Mouse (Mus musculus): ENCODE data around the gene Gm340. TPM values are rescaled to one million over a fixed set of nuclear protein-coding genes. Genes with fewer than 3 reads are reported as not detected.

The Gm340 gene
- polyA plus RNA-seq (2016; fragmentation: Nextera tagmentation; extraction: Ambion mirVana): 4.0 and 4.2 TPM in 2 replicates

DNA sequence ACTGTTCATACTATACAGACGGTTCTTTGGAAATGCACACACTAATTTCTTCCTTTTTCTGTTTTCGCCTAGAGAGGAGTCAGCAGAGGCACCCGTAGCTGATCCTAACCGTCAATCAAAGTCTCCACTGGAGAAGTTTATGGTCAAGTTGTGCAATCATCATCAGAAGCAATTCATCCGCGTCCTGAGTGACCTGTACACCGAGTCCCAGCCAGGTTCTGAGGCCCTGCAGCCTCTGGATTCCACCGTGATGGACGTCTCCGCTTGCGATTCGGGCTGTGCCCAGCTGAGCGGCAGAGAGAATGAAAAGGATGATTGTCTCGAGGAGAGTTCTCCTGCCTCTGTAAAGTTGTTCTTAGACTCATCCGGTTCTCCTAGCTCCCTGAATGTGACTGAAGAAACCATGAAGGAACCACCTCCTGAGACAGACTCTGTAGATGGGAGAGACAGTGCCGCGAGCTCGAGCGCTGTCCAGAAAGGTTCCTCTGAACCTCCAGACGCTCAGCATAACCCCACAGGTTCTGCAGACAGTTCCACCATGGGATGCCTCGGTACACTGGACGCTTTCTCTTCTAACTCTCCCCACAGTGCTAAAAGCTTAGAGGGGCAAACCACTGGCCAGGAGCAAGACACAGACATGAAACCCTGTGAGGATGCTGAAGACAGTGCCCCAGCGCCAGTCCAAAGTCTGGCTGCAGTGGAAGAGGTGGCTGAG is at the start of gene Gm340:
TSS of gene Gm340 (plus strand) at position 665 of the 715 bp plus-strand sequence.
- H3K36me3 ChIP-seq: peaks cover 51% of the 10 kb centered on the region
- 95% methylated on average over 23 of the region's 23 CpGs for WGBS
- no peak within 1 kb of the TSS for H3K4me2 ChIP-seq (replicated peaks)
- no peak within 1 kb of the TSS for H3K27ac ChIP-seq (replicated peaks)
- no peaks in the 10 kb centered on the region for H3K9me3 ChIP-seq
- ATAC-seq (ENCODE audit: low FRiP score, low read depth): no peak
- H3K4me3 ChIP-seq: no peak within 1 kb of the TSS
- H3K4me1 ChIP-seq: no peaks in the 10 kb centered on the region
- H3K9ac ChIP-seq (replicated peaks): no peak within 1 kb of the TSS
- no peaks in the 10 kb centered on the region for H3K27me3 ChIP-seq

- Histone ChIP-seq H3K27ac (replicated peaks) (no peak overlapping the region), H3K9me3 (no peaks in the 10 kb centered on the region), H3K4me3 (no peak overlapping the region), H3K4me2 (replicated peaks) (no peak overlapping the region), H3K4me1 (no peaks in the 10 kb centered on the region), H3K9ac (replicated peaks) (no peak overlapping the region), H3K36me3 (no peaks in the 10 kb centered on the region), H3K27me3 (no peaks in the 10 kb centered on the region)
- WGBS: 93% methylated on average over 3 of the region's 3 CpGs
- ATAC-seq (ENCODE audit: low FRiP score, low read depth): no peak
Observed at GRCm38 (mm10) chr19:41534021-41534420, 48.1 kb upstream of the Gm340 start.

DNA sequence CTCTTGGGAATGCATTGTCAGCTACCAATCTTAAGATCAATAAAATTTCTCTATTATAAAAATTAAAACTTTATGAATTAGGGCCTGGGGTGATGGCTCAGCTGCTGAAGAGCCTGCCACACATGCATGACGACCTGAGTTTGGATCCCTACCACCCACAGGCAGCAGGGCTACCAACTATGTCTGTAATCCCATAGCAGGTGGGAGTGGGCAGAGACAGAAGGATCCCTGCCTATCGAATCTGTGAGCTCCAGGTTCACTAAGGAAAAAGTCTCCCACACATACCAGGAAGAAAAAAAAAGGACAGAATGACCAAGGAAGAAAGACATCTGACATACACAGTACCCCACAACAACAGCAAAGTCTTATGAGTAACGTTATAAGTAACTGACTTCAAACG is 25.2 kb upstream of the Gm340 start:
- Histone ChIP-seq H3K9ac (replicated peaks) (no peak overlapping the region), H3K4me2 (replicated peaks) (no peak overlapping the region), H3K27me3 (no peaks in the 10 kb centered on the region), H3K36me3 (peaks cover 32% of the 10 kb centered on the region), H3K4me1 (no peaks in the 10 kb centered on the region), H3K27ac (replicated peaks) (no peak overlapping the region), H3K9me3 (no peaks in the 10 kb centered on the region), H3K4me3 (no peak overlapping the region)
- ATAC-seq (ENCODE audit: low FRiP score, low read depth): no peak
- WGBS: 76% methylated on average over 4 of the region's 4 CpGs

- no peak overlapping the region for H3K27ac ChIP-seq (replicated peaks)
- H3K36me3 ChIP-seq: peaks cover 30% of the 10 kb centered on the region
- H3K4me2 ChIP-seq (replicated peaks): no peak overlapping the region
- H3K9ac ChIP-seq (replicated peaks): no peak overlapping the region
- no peak overlapping the region for H3K4me3 ChIP-seq
- no peaks in the 10 kb centered on the region for H3K27me3 ChIP-seq
- no peaks in the 10 kb centered on the region for H3K9me3 ChIP-seq
- H3K4me1 ChIP-seq: no peaks in the 10 kb centered on the region
- WGBS: 87% methylated on average over 4 of the region's 4 CpGs
- no peak for ATAC-seq (ENCODE audit: low FRiP score, low read depth)
Observed at GRCm38 (mm10) chr19:41557491-41557890, 24.7 kb upstream of the Gm340 start.

- no peaks in the 10 kb centered on the region for H3K9me3 ChIP-seq
- no peak overlapping the region for H3K4me2 ChIP-seq (replicated peaks)
- H3K4me1 ChIP-seq: no peaks in the 10 kb centered on the region
- H3K4me3 ChIP-seq: no peak overlapping the region
- no peak overlapping the region for H3K9ac ChIP-seq (replicated peaks)
- H3K27ac ChIP-seq (replicated peaks): no peak overlapping the region
- peaks cover 26% of the 10 kb centered on the region for H3K36me3 ChIP-seq
- ATAC-seq (ENCODE audit: low FRiP score, low read depth): no peak
- no peaks in the 10 kb centered on the region for H3K27me3 ChIP-seq
- 80% methylated on average over 9 of the region's 9 CpGs for WGBS
Observed at GRCm38 (mm10) chr19:41558891-41559486, 23.2 kb upstream of the Gm340 start.

DNA sequence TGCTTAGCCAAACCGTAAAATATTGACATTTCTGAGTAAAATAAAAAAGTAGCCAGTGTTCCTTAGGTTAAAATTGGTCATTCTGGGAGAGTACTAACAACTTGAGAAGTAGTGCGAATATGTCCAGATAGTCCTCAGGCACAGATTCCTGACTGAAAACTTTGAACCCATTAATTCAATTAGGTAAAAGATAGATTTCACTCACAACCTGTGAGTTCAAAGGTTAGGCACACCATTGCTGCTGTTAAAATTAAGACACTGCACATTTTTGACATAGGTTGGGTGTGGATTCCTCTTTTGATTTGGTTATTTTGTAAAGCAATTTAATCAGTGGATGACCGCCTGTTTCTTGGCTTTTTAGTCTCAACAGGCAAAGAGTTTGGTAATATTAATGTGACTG is 21.3 kb upstream of the Gm340 start:
- no peaks in the 10 kb centered on the region for H3K9me3 ChIP-seq
- H3K9ac ChIP-seq (replicated peaks): no peak overlapping the region
- no peak for ATAC-seq (ENCODE audit: low FRiP score, low read depth)
- H3K4me1 ChIP-seq: no peaks in the 10 kb centered on the region
- 93% methylated on average over 3 of the region's 3 CpGs for WGBS
- peaks cover 21% of the 10 kb centered on the region for H3K36me3 ChIP-seq
- H3K27me3 ChIP-seq: no peaks in the 10 kb centered on the region
- H3K27ac ChIP-seq (replicated peaks): no peak overlapping the region
- H3K4me3 ChIP-seq: no peak overlapping the region
- H3K4me2 ChIP-seq (replicated peaks): no peak overlapping the region

DNA sequence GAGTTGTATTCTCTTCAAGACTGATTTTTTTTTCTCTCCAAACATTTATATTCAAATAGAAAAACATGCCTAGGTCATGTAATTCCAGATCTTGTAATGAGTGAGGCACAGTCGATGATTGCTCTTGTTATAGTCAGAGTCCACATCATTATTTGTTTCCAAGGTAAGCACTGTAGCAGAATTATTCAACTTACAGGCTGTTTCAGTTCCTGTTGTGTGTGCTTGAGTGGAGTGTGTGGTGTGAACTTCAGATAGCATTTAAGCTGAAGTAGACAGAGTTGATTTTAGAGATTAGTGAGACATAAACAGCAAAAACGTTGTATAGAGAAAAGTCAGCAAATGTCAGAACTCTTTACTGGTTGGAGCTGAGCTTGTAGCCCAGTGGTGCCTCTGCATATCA is 13.4 kb upstream of the Gm340 start:
- H3K4me1 ChIP-seq: peaks cover 3% of the 10 kb centered on the region; the same call in 1 of the 2 replicates

GRCm38 (mm10) chr19:41573700-41574099 is 8.5 kb upstream of the Gm340 start:
- H3K4me1 ChIP-seq: peaks cover 3% of the 10 kb centered on the region; the same call in 1 of the 2 replicates
- H3K9me3 ChIP-seq: no peaks in the 10 kb centered on the region
- H3K36me3 ChIP-seq: no peaks in the 10 kb centered on the region
- H3K27ac ChIP-seq (replicated peaks): no peak overlapping the region
- no peaks in the 10 kb centered on the region for H3K27me3 ChIP-seq
- H3K9ac ChIP-seq (replicated peaks): no peak overlapping the region
- no peak for ATAC-seq (ENCODE audit: low FRiP score, low read depth)
- H3K4me3 ChIP-seq: no peak overlapping the region
- no peak overlapping the region for H3K4me2 ChIP-seq (replicated peaks)
- 95% methylated on average over 2 of the region's 2 CpGs for WGBS

More for the DNA sequence above, 13.4 kb upstream of the Gm340 start:
- ATAC-seq (ENCODE audit: low FRiP score, low read depth): no peak
- H3K4me2 ChIP-seq (replicated peaks): no peak overlapping the region
- no peak overlapping the region for H3K4me3 ChIP-seq
- H3K9me3 ChIP-seq: no peaks in the 10 kb centered on the region
- 77% methylated on average over 2 of the region's 2 CpGs for WGBS
- no peaks in the 10 kb centered on the region for H3K27me3 ChIP-seq
- no peak overlapping the region for H3K27ac ChIP-seq (replicated peaks)
- H3K9ac ChIP-seq (replicated peaks): no peak overlapping the region
- H3K36me3 ChIP-seq: no peaks in the 10 kb centered on the region

GRCm38 (mm10) chr19:41577576-41577975 is 4.6 kb upstream of the Gm340 start:
- Histone ChIP-seq H3K9me3 (no peaks in the 10 kb centered on the region), H3K9ac (replicated peaks) (no peak overlapping the region), H3K36me3 (peaks cover 10% of the 10 kb centered on the region), H3K4me3 (no peak overlapping the region), H3K27ac (replicated peaks) (no peak overlapping the region), H3K4me2 (replicated peaks) (no peak overlapping the region), H3K27me3 (no peaks in the 10 kb centered on the region), H3K4me1 (peaks cover 2% of the 10 kb centered on the region; the same call in 1 of the 2 replicates)
- no peak for ATAC-seq (ENCODE audit: low FRiP score, low read depth)

DNA sequence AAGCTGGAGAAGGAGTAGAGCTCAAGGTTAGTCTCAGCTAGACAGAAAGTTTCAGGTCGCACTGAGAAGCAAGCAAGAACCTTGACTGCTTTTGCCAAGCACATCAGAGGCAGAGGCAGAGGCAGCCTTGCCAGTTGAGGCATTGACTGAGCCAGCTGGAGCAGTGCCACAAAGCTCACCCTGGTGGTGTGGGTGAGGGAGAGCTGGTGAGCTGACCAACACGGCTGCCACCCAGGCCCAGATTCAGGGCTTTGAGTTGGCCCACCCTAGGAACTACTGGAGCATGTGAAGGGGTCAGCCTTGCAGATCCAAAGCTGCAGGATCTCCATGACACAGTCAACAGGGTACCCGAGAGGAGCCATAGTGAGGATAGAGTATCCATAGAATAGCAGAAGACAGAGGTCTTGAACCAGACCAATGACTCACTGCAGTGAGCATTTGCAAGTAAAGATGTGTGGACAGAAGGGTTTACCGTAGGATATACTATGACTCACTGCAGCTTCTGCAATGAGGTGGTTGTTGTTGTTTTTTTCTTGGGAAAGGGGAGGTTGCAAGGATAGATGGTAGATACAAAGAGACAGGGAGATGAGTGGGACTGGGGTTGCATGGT is 2.8 kb upstream of the Gm340 start:
- no peak overlapping the region for H3K4me2 ChIP-seq (replicated peaks)
- ATAC-seq (ENCODE audit: low FRiP score, low read depth): no peak
- WGBS: 92% methylated on average over 4 of the region's 4 CpGs
- no peaks in the 10 kb centered on the region for H3K9me3 ChIP-seq
- no peak overlapping the region for H3K4me3 ChIP-seq
- no peak overlapping the region for H3K27ac ChIP-seq (replicated peaks)
- H3K9ac ChIP-seq (replicated peaks): no peak overlapping the region
- H3K4me1 ChIP-seq: no peaks in the 10 kb centered on the region
- H3K27me3 ChIP-seq: no peaks in the 10 kb centered on the region
- H3K36me3 ChIP-seq: peaks cover 28% of the 10 kb centered on the region

DNA sequence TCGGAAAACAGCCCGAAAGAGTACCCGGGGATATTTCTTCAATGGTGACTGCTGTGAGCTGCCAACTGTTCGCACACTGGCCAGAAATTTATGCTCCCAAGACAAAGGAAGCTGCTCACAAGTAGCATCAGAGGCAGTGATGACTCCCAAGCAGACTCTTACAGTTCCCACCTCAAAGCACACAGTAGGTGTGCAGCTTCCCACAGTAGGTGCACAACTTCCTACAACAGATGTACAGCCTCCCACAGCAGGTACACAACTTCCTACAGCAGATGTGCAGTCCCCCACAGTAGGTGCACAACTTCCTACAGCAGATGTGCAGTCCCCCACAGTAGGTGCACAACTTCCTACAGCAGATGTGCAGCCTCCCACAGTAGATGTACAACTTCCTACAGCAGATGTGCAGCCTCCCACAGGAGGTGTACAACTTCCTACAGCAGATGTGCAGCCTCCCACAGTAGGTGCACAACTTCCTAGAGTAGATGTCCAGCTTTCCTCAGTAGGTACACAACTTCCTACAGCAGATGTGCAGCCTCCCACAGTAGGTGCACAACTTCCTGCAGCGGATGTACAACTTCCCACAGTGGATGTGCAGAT is 846 bp downstream of the Gm340 start:
- Histone ChIP-seq H3K27ac (replicated peaks) (no peak overlapping the region), H3K4me2 (replicated peaks) (no peak overlapping the region), H3K9ac (replicated peaks) (no peak overlapping the region), H3K27me3 (no peaks in the 10 kb centered on the region), H3K9me3 (no peaks in the 10 kb centered on the region), H3K36me3 (peaks cover 51% of the 10 kb centered on the region), H3K4me1 (no peaks in the 10 kb centered on the region), H3K4me3 (no peak overlapping the region)
- no peak for ATAC-seq (ENCODE audit: low FRiP score, low read depth)
- 98% methylated on average over 5 of the region's 5 CpGs for WGBS

GRCm38 (mm10) chr19:41586752-41587151 is 4.6 kb downstream of the Gm340 start:
- no peak for ATAC-seq (ENCODE audit: low FRiP score, low read depth)
- H3K4me2 ChIP-seq (replicated peaks): no peak overlapping the region
- no peak overlapping the region for H3K27ac ChIP-seq (replicated peaks)
- no peak overlapping the region for H3K9ac ChIP-seq (replicated peaks)
- WGBS: 96% methylated on average over 10 of the region's 10 CpGs
- no peaks in the 10 kb centered on the region for H3K27me3 ChIP-seq
- no peak overlapping the region for H3K4me3 ChIP-seq
- peaks cover 49% of the 10 kb centered on the region for H3K36me3 ChIP-seq
- H3K4me1 ChIP-seq: no peaks in the 10 kb centered on the region
- H3K9me3 ChIP-seq: no peaks in the 10 kb centered on the region
